Mouse (Mus musculus) left cerebral cortex, adult 8-10 months (tissue): ENCODE data around the gene Hrk. TPM values are rescaled to one million over a fixed set of nuclear protein-coding genes. Genes with fewer than 3 reads are reported as not detected.
A peak's percentile ranks its signal among the peaks of the same experiment; 100 is the strongest.

Experiments
- DNase-seq, 2 experiments: peaks; one replicate each; pipeline ENCODE4 v3.0.0; 2022; ENCODE audit warnings: low spot score in 2 of 2
- total RNA-seq, 4 experiments: library from RNA; stranded (reverse); gene quantifications; 2 replicates each; pipeline ENCODE4 v1.2.4; 2022

Gene Hrk
- total RNA-seq, 4 experiments from 2014 or later = 20.5 to 24.4 (median 22.5) TPM

- DNase-seq = no peak
Measured at GRCm38 (mm10) chr5:118160691-118161090, 3.8 kb upstream of the Hrk start.

- no peak for DNase-seq
Measured at GRCm38 (mm10) chr5:118165462-118165861, 1.0 kb downstream of the Hrk start.

GRCm38 (mm10) chr5:118167561-118167995 is 3.1 kb downstream of the Hrk start:
- peak in 1 of 2 experiments; percentile 42 for DNase-seq

GRCm38 (mm10) chr5:118169222-118170221 is 5.1 kb downstream of the Hrk start:
- DNase-seq = peak in 1 of 2 experiments; percentile 19

- no peak for DNase-seq
Measured at GRCm38 (mm10) chr5:118170888-118171529, 6.6 kb downstream of the Hrk start.

- peak; percentile 16 to 69 for DNase-seq
Measured at GRCm38 (mm10) chr5:118171665-118172064, 7.2 kb downstream of the Hrk start.

GRCm38 (mm10) chr5:118172078-118172723 is 7.8 kb downstream of the Hrk start:
- DNase-seq = no peak

- no peak for DNase-seq
Measured at GRCm38 (mm10) chr5:118174310-118175009, 10.0 kb downstream of the Hrk start.

GRCm38 (mm10) chr5:118175137-118175536 is 10.7 kb downstream of the Hrk start:
- no peak for DNase-seq

GRCm38 (mm10) chr5:118177640-118178039 is 13.2 kb downstream of the Hrk start:
- peak in 1 of 2 experiments; percentile 64 for DNase-seq

GRCm38 (mm10) chr5:118186903-118187633 is 22.6 kb downstream of the Hrk start:
- DNase-seq = no peak

GRCm38 (mm10) chr5:118188356-118188755 is 23.9 kb downstream of the Hrk start:
- no peak for DNase-seq

GRCm38 (mm10) chr5:118190491-118190890 is 26.0 kb downstream of the Hrk start:
- no peak for DNase-seq

GRCm38 (mm10) chr5:118192221-118192620 is 27.8 kb downstream of the Hrk start:
- no peak for DNase-seq

- no peak for DNase-seq
Measured at GRCm38 (mm10) chr5:118197421-118197820, 33.0 kb downstream of the Hrk start.

- DNase-seq = no peak
Measured at GRCm38 (mm10) chr5:118199670-118200069, 35.2 kb downstream of the Hrk start.

GRCm38 (mm10) chr5:118204675-118205440 is 40.4 kb downstream of the Hrk start:
- no peak for DNase-seq

- no peak for DNase-seq
Measured at GRCm38 (mm10) chr5:118205852-118206251, 41.4 kb downstream of the Hrk start.

GRCm38 (mm10) chr5:118214012-118214411 is 49.6 kb downstream of the Hrk start:
- no peak for DNase-seq
